Mouse (Mus musculus): Measurements from ENCODE around the gene Zfp316.

DNA sequence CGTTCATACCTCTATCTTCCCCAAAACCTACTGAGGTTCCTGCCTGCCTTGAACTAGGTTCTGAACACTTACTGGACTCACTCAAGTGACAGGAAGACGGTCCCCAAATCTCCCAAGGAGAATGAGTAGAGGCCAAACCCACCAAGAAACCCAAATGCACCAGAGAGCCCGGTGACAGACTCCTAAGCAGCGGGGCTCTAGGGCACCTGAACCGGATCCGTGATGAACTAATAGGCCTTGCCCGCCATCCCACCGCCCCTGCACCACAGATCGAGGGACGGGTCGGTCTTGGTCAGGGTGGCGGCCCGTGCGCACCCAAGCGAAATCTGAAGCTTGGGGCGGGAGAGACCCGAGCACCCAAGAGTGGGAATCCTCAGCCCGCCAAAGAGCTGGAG is 17.0 kb downstream of the Zfp316 start:
- no peak for TF ChIP-seq ZNF384 (IDR thresholded peaks at IDR 0.05; ENCODE audit: low read depth, low read length)
- no peak for TF ChIP-seq HCFC1 (IDR thresholded peaks at IDR 0.05; ENCODE audit: borderline replicate concordance, insufficient read depth, low read length)
- TF ChIP-seq MAFK (IDR thresholded peaks at IDR 0.05; ENCODE audit: insufficient read depth, low read depth, low read length) = no peak
